Mouse (Mus musculus) intestine, embryonic 16.5 days (tissue): Measurements from ENCODE around the gene Olfr710. TPM values are rescaled to one million over a fixed set of nuclear protein-coding genes. Genes with fewer than 3 reads are reported as not detected.
"Not testable (repeated sequence)": the region's sequence is repeated elsewhere in the genome, so short reads cannot be mapped to it uniquely, and the experiment has no call there.

Experiments
- ATAC-seq: fragments of 200-750 bp; cut with Nextera tagmentation; 2 replicates; pipeline ENCODE4 v1.8.0; 2017; ENCODE audit warnings: moderate TSS enrichment, moderate library complexity
- H3K27ac ChIP-seq: fragments of 300-500 bp; sonication (generic); 2 replicates; pipeline ENCODE4 v1.5.1; 2014; ENCODE audit warnings: mild to moderate bottlenecking, low read length
- H3K27me3 ChIP-seq: fragments of 300-500 bp; sonication (generic); replicated peaks from 2 replicates; pipeline ENCODE4 v1.6.1; 2014; ENCODE audit warnings: low read length, control low read depth, mixed read lengths; ENCODE audit not compliant: control insufficient read depth, insufficient read depth
- H3K36me3 ChIP-seq: fragments of 300-500 bp; sonication (generic); 2 replicates; pipeline ENCODE4 v1.6.1; 2014; ENCODE audit warnings: low read length, control low read depth; ENCODE audit not compliant: control insufficient read depth, insufficient read depth
- H3K4me1 ChIP-seq: fragments of 300-500 bp; sonication (generic); 2 replicates; pipeline ENCODE4 v1.6.1; 2014; ENCODE audit warnings: low read length, control low read depth, mixed read lengths; ENCODE audit not compliant: control insufficient read depth, insufficient read depth
- H3K4me2 ChIP-seq: fragments of 300-500 bp; sonication (generic); 2 replicates; pipeline ENCODE4 v1.6.1; 2014; ENCODE audit warnings: low read depth, low read length, control low read depth
- H3K4me3 ChIP-seq: fragments of 300-500 bp; sonication (generic); 2 replicates; pipeline ENCODE4 v1.5.1; 2014; ENCODE audit warnings: mild to moderate bottlenecking, low read length
- H3K9ac ChIP-seq: fragments of 300-500 bp; sonication (generic); 2 replicates; pipeline ENCODE4 v1.6.1; 2014; ENCODE audit warnings: low read depth, low read length
- H3K9me3 ChIP-seq: fragments of 300-500 bp; sonication (generic); 2 replicates; pipeline ENCODE4 v1.6.1; 2016; ENCODE audit warnings: low read length, control low read depth; ENCODE audit not compliant: control insufficient read depth
- WGBS: fragments of 180-500 bp; shearing (Covaris S2); extraction: QIAGEN DNeasy Blood & Tissue Kit; methylation state at CpG from one replicate; pipeline ENCODE4 v1.1.7; 2014; 5-methylcytosine and 5-hydroxymethylcytosine counted together
- polyA plus RNA-seq: library from polyadenylated mRNA; unstranded; fragments of >200 nt; fragmentation: Nextera tagmentation; extraction: Ambion mirVana; gene quantifications from 2 replicates; pipeline ENCODE4 v1.2.1, GENCODE M21; 2015

Gene Olfr710
- polyA plus RNA-seq, result not detected in 2 replicates

DNA sequence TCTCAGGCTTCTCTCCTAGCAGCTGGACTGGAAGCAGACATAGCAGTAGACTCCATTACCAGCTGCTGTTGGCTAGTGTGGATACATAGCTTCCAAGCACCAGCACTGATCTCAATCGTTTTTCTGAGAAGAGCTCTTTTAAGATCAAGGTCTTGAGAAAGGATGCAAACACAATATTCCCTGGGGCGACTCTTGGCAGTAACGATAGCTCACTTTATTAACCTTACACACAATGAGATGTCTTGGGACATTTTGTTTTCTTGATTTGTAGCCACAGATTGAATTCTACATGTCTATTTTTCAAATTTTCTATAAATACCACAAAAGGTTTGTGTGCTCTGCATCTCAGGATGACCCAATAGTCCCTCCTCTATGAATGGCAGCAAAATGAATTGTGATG, at the start of gene Olfr710:
Olfr710 (minus strand) TSS at position 101 of the 400 bp plus-strand sequence.
- Histone ChIP-seq H3K27ac (no peak within 1 kb of the TSS), H3K4me3 (no peak within 1 kb of the TSS), H3K4me2 (no peak within 1 kb of the TSS), H3K4me1 (no peaks in the 10 kb centered on the region), H3K9me3 (no peaks in the 10 kb centered on the region), H3K9ac (no peak within 1 kb of the TSS), H3K36me3 (no peaks in the 10 kb centered on the region), H3K27me3 (no peaks in the 10 kb centered on the region)
- ATAC-seq, result no peak
- 72% methylated on average over 3 of the region's 3 CpGs for WGBS

GRCm38 (mm10) chr7:106985236-106985635, 37.1 kb upstream of the Olfr710 start:
- Histone ChIP-seq H3K9ac (no peak overlapping the region), H3K4me2 (no peak overlapping the region), H3K27ac (no peak overlapping the region), H3K4me3 (no peak overlapping the region), H3K27me3 (no peaks in the 10 kb centered on the region), H3K36me3 (no peaks in the 10 kb centered on the region), H3K4me1 (no peaks in the 10 kb centered on the region), H3K9me3 (no peaks in the 10 kb centered on the region)
- 78% methylated on average over 3 of the region's 3 CpGs for WGBS
- ATAC-seq, result no peak

GRCm38 (mm10) chr7:106975353-106975752, 27.2 kb upstream of the Olfr710 start, which contains the start of gene Olfr711:
TSS of gene Olfr711 (minus strand) at chr7:106975453.
- no peak for ATAC-seq
- Histone ChIP-seq H3K27ac (no peak within 1 kb of the TSS), H3K9me3 (no peaks in the 10 kb centered on the region), H3K36me3 (no peaks in the 10 kb centered on the region), H3K27me3 (no peaks in the 10 kb centered on the region), H3K9ac (no peak within 1 kb of the TSS), H3K4me1 (no peaks in the 10 kb centered on the region), H3K4me2 (no peak within 1 kb of the TSS), H3K4me3 (no peak within 1 kb of the TSS)
- 65% methylated on average over 1 of the region's 1 CpGs for WGBS

- H3K4me1 ChIP-seq, H3K27ac ChIP-seq, ATAC-seq, H3K27me3 ChIP-seq, H3K36me3 ChIP-seq, H3K4me2 ChIP-seq, H3K9ac ChIP-seq, H3K9me3 ChIP-seq, H3K4me3 ChIP-seq: not testable (repeated sequence)
These were observed 19.4 kb upstream of the Olfr710 start for GRCm38 (mm10) chr7:106967503-106967902.

DNA sequence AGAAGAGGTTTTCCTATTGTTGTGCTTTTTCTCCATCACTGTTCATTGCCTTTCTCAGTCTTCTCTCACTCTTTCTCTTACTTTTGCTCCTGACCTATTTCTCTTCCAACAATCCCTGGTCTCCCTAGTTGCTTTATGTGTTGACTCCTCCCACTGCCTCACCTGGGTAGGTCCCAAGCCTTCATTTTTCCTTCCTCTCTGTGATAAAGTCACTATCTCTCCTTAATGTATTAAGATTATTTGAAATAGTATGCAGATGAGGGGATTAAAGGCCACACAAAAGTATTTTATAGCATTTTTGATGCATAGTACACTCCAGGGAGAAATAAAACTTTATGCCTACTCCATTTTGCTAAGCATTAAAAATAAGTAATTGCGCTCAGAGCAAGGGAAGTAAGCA, 15.7 kb upstream of the Olfr710 start, which contains the start of gene Olfr6:
Olfr6 (minus strand) TSS at position 101 of the 400 bp plus-strand sequence.
- no peak within 1 kb of the TSS for H3K4me2 ChIP-seq
- no peaks in the 10 kb centered on the region for H3K27me3 ChIP-seq
- H3K4me3 ChIP-seq, result no peak within 1 kb of the TSS
- no peaks in the 10 kb centered on the region for H3K36me3 ChIP-seq
- no peak within 1 kb of the TSS for H3K27ac ChIP-seq
- ATAC-seq, result no peak
- 94% methylated on average over 1 of the region's 1 CpGs for WGBS
- H3K4me1 ChIP-seq, result no peaks in the 10 kb centered on the region
- H3K9ac ChIP-seq, result no peak within 1 kb of the TSS
- no peaks in the 10 kb centered on the region for H3K9me3 ChIP-seq

DNA sequence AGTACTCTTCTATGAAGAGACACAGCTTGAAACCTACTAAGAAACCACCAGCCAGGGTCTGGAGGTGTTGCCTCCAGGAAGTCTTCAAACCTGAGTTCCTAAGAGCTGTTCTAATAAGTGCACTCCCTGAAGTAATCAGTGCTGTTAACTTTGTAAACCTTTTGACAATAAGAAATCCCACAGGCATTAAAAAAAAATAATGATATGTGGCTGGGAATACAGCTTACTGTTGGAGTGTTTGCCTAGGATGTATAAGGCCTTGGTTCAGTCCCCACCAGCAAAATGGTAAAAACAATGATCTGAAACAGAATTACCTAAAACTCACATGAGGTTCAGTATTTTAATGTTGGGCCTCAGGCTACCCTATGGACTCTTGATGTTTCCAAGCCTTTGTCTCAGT, 16.0 kb downstream of the Olfr710 start, which contains the start of gene Olfr709-ps1:
Olfr709-ps1 (minus strand) TSS at position 101 of the 400 bp plus-strand sequence.
- no peak within 1 kb of the TSS for H3K27ac ChIP-seq
- H3K36me3 ChIP-seq, result no peaks in the 10 kb centered on the region
- H3K4me2 ChIP-seq, result no peak within 1 kb of the TSS
- H3K9me3 ChIP-seq, result no peaks in the 10 kb centered on the region
- H3K27me3 ChIP-seq, result no peaks in the 10 kb centered on the region
- no peaks in the 10 kb centered on the region for H3K4me1 ChIP-seq
- H3K9ac ChIP-seq, result no peak within 1 kb of the TSS
- no peak within 1 kb of the TSS for H3K4me3 ChIP-seq
- no peak for ATAC-seq

GRCm38 (mm10) chr7:106920961-106921360, 27.2 kb downstream of the Olfr710 start:
- not testable (repeated sequence) for H3K36me3 ChIP-seq, H3K4me3 ChIP-seq, H3K9ac ChIP-seq, H3K4me1 ChIP-seq, H3K9me3 ChIP-seq, H3K27me3 ChIP-seq, ATAC-seq, H3K27ac ChIP-seq, H3K4me2 ChIP-seq
- WGBS, result 85% methylated on average over 6 of the region's 7 CpGs

GRCm38 (mm10) chr7:106907676-106908075, 40.4 kb downstream of the Olfr710 start, which contains the start of gene Olfr1532-ps1:
TSS of gene Olfr1532-ps1 (plus strand) at chr7:106908001.
- Histone ChIP-seq H3K27ac (no peak within 1 kb of the TSS), H3K9me3 (no peaks in the 10 kb centered on the region), H3K4me1 (no peaks in the 10 kb centered on the region), H3K36me3 (no peaks in the 10 kb centered on the region), H3K4me2 (no peak within 1 kb of the TSS), H3K27me3 (no peaks in the 10 kb centered on the region), H3K4me3 (no peak within 1 kb of the TSS), H3K9ac (no peak within 1 kb of the TSS)
- 64% methylated on average over 2 of the region's 2 CpGs for WGBS
- ATAC-seq, result no peak

GRCm38 (mm10) chr7:106901141-106901540, 47.0 kb downstream of the Olfr710 start, which contains the start of gene Olfr707:
TSS of gene Olfr707 (minus strand) at chr7:106901241.
- ATAC-seq, H3K9me3 ChIP-seq, H3K4me3 ChIP-seq, H3K36me3 ChIP-seq, H3K9ac ChIP-seq, H3K27me3 ChIP-seq, H3K4me1 ChIP-seq, H3K4me2 ChIP-seq, H3K27ac ChIP-seq: not testable (repeated sequence)
- 88% methylated on average over 3 of the region's 3 CpGs for WGBS
